Mouse (Mus musculus): ENCODE measurements around the gene Rnf182. TPM values are rescaled to one million over a fixed set of nuclear protein-coding genes. Genes with fewer than 3 reads are reported as not detected.

Gene Rnf182
- total RNA-seq (2021): under 1 TPM in 1 of 2 experiments, not detected in 1; 0.08 TPM
- long read RNA-seq, experiment 1: 0 reads
- long read RNA-seq, experiment 2: 0 reads

GRCm38 (mm10) chr13:43615577-43616254 lies at the start of gene Rnf182:
Gene Rnf182, plus strand, starts transcription at chr13:43615710.
- Histone ChIP-seq H3K27ac (peak within 1 kb of the TSS; percentile 46), H3K4me3 (peak within 1 kb of the TSS; percentile 74)
- peak; percentile 80 for DNase-seq
- intact Hi-C loops (cut with DNase I): no loop called here
- no peak for TF ChIP-seq CTCF (IDR thresholded peaks at IDR 0.05)

GRCm38 (mm10) chr13:43566184-43566583 lies 49.3 kb upstream of the Rnf182 start:
- H3K4me3 ChIP-seq: no peak overlapping the region
- TF ChIP-seq CTCF (IDR thresholded peaks at IDR 0.05): no peak
- intact Hi-C loops (cut with DNase I): no loop called here
- no peak overlapping the region for H3K27ac ChIP-seq
- DNase-seq: no peak

DNA sequence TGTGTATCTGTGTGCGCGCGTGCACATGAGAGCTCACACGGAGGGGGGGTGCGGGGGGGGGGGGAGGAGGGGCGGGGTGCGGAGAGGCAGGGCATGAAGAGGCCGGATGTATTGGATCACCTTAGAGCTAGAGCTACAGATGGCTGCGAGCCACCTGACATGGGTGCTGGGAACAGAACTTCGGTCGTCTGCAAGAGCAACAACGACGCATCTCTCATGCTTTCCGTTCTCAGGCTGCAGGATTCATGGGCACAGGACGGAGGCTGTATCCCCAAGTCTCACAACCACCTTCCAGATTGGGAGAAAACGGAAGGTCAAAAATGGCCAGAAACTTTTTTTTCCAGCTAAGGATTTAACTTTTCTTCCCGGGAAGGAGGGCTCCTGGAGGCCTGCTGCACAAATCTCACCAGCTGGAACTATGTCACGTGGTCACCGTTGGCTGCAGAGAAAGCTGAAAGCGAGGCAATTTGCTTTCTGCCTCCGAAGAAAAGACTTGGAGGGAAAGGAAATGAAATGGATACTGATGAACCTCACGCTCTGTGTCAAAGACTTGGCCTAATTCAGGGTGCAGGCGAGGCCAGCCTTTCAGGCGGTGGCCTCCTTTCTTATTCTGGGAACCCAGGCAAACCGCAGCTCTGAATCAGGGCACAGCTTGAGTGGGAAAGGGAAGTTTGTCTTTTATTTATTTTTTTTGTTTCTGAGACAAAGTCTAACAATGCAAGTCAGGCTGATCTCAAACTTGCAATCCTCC lies 48.2 kb upstream of the Rnf182 start:
- peak overlapping the region; percentile 42 for H3K4me3 ChIP-seq
- intact Hi-C loops (cut with DNase I): no loop called here
- H3K27ac ChIP-seq: peak overlapping the region; percentile 40
- no peak for TF ChIP-seq CTCF (IDR thresholded peaks at IDR 0.05)
- DNase-seq: peak; percentile 51

GRCm38 (mm10) chr13:43573979-43574378 lies 41.5 kb upstream of the Rnf182 start:
- intact Hi-C loops (cut with DNase I): no loop called here
- Histone ChIP-seq H3K4me3 (no peak overlapping the region), H3K27ac (no peak overlapping the region)
- no peak for DNase-seq
- TF ChIP-seq CTCF (IDR thresholded peaks at IDR 0.05): no peak

DNA sequence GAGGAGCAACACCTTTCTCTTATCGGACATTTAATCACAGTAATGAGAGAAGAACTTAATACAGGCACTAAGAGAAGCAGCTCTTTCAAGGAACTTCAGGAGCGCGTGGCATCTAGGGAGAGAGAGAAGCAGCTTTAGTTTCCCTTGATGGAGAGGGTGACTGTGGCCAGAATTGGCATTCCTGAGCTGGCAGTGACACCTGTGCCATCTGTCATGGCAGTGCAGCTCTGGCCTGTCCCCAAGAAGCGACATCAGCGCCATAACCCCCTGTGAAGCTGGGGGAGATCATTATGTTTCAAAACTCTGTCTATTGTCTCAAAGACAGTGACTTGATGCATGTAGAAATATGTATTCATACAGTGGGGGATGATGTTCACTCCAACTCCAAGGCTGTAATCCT lies 40.1 kb upstream of the Rnf182 start:
- H3K4me3 ChIP-seq: no peak overlapping the region
- intact Hi-C loops (cut with DNase I): loop anchor here (5.0 kb wide), 1 partner anchor 162 kb away; no protein-coding TSS in a partner anchor
- no peak for DNase-seq
- H3K27ac ChIP-seq: no peak overlapping the region
- TF ChIP-seq CTCF (IDR thresholded peaks at IDR 0.05): no peak

GRCm38 (mm10) chr13:43577254-43577653 lies 38.3 kb upstream of the Rnf182 start:
- DNase-seq: no peak
- peak; percentile 57 for TF ChIP-seq CTCF (IDR thresholded peaks at IDR 0.05)
- Histone ChIP-seq H3K27ac (no peak overlapping the region), H3K4me3 (no peak overlapping the region)
- intact Hi-C loops (cut with DNase I): loop anchor here (5.0 kb wide), 1 partner anchor 160 kb away; no protein-coding TSS in a partner anchor

DNA sequence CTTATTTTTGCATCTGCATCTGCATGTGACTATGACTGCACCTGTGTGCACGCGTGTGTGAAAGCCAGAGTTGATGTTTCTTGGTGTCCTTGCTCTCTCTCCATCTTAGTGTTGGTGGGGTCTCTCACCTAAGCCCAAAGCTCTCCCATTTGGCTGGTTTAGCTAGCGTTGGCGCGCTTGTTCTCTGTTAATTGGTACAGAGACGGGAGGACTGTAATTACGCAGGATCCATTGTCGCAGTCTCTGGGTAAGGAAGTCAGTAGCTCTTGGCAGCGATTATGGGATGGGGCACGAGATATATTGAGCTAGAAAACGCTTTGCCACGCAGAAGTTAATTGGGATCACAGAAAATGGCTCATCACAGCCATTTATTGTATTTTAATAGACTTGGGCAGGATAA lies 37.7 kb upstream of the Rnf182 start:
- DNase-seq: no peak
- intact Hi-C loops (cut with DNase I): loop anchor here (5.0 kb wide), 1 partner anchor 160 kb away; no protein-coding TSS in a partner anchor
- TF ChIP-seq CTCF (IDR thresholded peaks at IDR 0.05): no peak
- H3K27ac ChIP-seq: no peak overlapping the region
- no peak overlapping the region for H3K4me3 ChIP-seq

DNA sequence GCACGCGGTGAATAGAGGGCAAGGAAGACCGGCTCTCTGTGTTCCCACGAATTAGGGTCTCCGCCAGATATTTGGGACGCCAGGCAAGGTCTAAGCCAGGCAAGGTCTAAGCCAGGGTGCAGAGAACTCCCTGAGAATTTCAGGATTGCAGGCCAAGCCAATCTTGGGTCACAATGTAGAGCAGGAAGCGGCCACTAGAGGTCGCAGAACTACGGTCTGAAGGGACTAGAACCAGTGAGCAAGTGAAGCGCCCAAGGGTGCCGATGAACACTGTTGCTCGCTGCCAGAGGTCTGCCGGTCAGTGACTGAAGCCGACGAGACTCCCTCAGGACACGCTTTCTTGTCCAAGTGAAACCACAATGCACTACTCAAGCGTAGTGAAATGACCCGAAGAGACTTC lies 35.8 kb upstream of the Rnf182 start:
- TF ChIP-seq CTCF (IDR thresholded peaks at IDR 0.05): peak; percentile 76
- intact Hi-C loops (cut with DNase I): loop anchor here (5.0 kb wide), 1 partner anchor 158 kb away; no protein-coding TSS in a partner anchor
- peak overlapping the region; percentile 41; the same call in 1 of the 2 replicates for H3K4me3 ChIP-seq
- H3K27ac ChIP-seq: no peak overlapping the region
- DNase-seq: peak; percentile 64

- Histone ChIP-seq H3K4me3 (no peak overlapping the region), H3K27ac (no peak overlapping the region)
- no peak for TF ChIP-seq CTCF (IDR thresholded peaks at IDR 0.05)
- intact Hi-C loops (cut with DNase I): no loop called here
- DNase-seq: no peak
Observed at GRCm38 (mm10) chr13:43580661-43581060, 34.8 kb upstream of the Rnf182 start.

DNA sequence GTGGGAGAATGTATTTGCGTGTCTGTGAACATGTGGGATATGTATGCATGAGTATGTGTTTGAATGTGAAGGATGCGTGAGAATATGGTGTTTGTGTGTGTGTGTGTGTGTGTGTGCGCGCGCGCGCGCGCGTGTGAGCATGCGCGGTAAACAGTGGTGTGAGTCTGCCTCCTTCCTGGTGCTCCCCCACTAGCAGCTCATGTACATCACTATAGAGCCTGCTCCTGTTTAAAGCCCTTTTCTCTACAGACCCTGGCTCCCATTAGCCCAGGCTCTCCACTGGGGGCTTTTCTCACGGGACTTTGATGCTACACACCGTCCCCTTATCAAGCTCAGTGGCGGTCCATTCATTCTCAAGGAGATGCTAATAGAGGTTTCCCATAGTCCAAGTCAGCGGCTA lies 32.5 kb upstream of the Rnf182 start:
- Histone ChIP-seq H3K27ac (no peak overlapping the region), H3K4me3 (no peak overlapping the region)
- TF ChIP-seq CTCF (IDR thresholded peaks at IDR 0.05): no peak
- DNase-seq: no peak
- intact Hi-C loops (cut with DNase I): no loop called here

DNA sequence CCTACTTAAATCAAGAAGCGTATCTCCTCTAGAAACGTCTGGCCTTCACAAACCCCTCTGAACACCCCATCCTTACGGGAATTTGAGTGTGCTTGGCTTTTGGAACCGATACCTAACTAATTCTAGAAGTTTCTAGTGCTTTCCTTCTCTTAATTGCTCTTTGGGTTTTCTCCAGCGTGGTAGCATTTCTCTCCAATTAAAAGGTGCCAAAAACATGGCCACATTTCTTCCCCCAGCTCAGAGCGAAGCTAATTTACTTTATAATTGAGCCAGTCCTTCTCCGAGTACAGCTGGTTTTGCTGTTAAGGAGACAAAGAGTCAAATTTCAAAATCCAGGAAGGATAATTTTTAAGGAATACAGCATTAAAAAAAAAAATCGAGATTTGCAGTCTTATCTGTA lies 32.0 kb upstream of the Rnf182 start:
- no peak overlapping the region for H3K4me3 ChIP-seq
- no peak overlapping the region for H3K27ac ChIP-seq
- TF ChIP-seq CTCF (IDR thresholded peaks at IDR 0.05): no peak
- DNase-seq: no peak
- intact Hi-C loops (cut with DNase I): no loop called here

GRCm38 (mm10) chr13:43585335-43585734 lies 30.2 kb upstream of the Rnf182 start:
- DNase-seq: no peak
- H3K27ac ChIP-seq: no peak overlapping the region
- H3K4me3 ChIP-seq: no peak overlapping the region
- intact Hi-C loops (cut with DNase I): no loop called here
- TF ChIP-seq CTCF (IDR thresholded peaks at IDR 0.05): no peak

DNA sequence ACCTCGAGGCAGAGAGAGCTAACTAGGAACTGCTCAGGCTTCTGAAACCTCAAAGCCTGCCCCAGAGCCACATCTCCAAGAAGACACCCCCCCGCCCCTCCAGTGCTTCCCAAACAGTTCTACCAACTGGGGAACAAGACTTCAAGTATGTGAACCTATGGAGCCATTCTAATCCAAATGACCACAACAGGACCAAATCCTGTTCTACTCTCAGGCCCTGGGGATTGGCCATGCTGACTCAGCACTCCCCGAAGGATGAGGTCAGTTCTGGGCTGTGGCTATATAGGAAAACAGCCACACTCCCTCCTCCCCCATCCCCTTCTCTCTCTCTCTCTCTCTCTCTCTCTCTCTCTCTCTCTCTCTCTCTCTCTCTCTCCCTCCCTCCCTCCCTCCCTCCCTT lies 28.5 kb upstream of the Rnf182 start:
- TF ChIP-seq CTCF (IDR thresholded peaks at IDR 0.05): no peak
- intact Hi-C loops (cut with DNase I): no loop called here
- Histone ChIP-seq H3K27ac (no peak overlapping the region), H3K4me3 (no peak overlapping the region)
- no peak for DNase-seq

All from gastrocnemius, adult 2 months (tissue).